Mouse (Mus musculus) forebrain, embryonic 12.5 days (tissue): ENCODE data around the gene 1700125H20Rik. TPM values are rescaled to one million over a fixed set of nuclear protein-coding genes. Genes with fewer than 3 reads are reported as not detected.
A peak's percentile ranks its signal among the peaks of the same experiment; 100 is the strongest.

Experiments
- ATAC-seq: fragments of 200-750 bp; cut with Nextera tagmentation; 2 replicates; pipeline ENCODE4 v1.8.0; 2017; ENCODE audit warnings: moderate TSS enrichment; ENCODE audit not compliant: low FRiP score
- H3K27ac ChIP-seq: fragments of 300-500 bp; sonication (generic); 2 replicates; pipeline ENCODE4 v1.5.1; 2016; ENCODE audit warnings: mild to moderate bottlenecking
- H3K27me3 ChIP-seq: fragments of 300-500 bp; sonication (generic); 2 replicates; pipeline ENCODE4 v1.6.1; 2016; ENCODE audit warnings: mild to moderate bottlenecking
- H3K36me3 ChIP-seq: fragments of 300-500 bp; sonication (generic); replicated peaks from 2 replicates; pipeline ENCODE4 v1.6.1; 2016; ENCODE audit warnings: mild to moderate bottlenecking
- H3K4me1 ChIP-seq: fragments of 300-500 bp; sonication (generic); 2 replicates; pipeline ENCODE4 v1.6.1; 2016
- H3K4me2 ChIP-seq: fragments of 300-500 bp; sonication (generic); 2 replicates; pipeline ENCODE4 v1.6.1; 2016; ENCODE audit warnings: mild to moderate bottlenecking, moderate library complexity
- H3K4me3 ChIP-seq: fragments of 300-500 bp; sonication (generic); replicated peaks from 2 replicates; pipeline ENCODE4 v1.5.1; 2016; ENCODE audit warnings: mild to moderate bottlenecking
- H3K9ac ChIP-seq: fragments of 300-500 bp; sonication (generic); 2 replicates; pipeline ENCODE4 v1.6.1; 2016; ENCODE audit warnings: mild to moderate bottlenecking
- H3K9me3 ChIP-seq: fragments of 300-500 bp; sonication (generic); 2 replicates; pipeline ENCODE4 v1.6.1; 2016
- WGBS: fragments of 180-500 bp; shearing (Covaris S2); methylation state at CpG from one replicate; pipeline ENCODE4 v1.1.7; 2016; 5-methylcytosine and 5-hydroxymethylcytosine counted together
- polyA plus RNA-seq: library from polyadenylated mRNA; unstranded; fragments of >200 nt; fragmentation: Nextera tagmentation; extraction: Ambion mirVana; gene quantifications from 2 replicates; pipeline ENCODE4 v1.2.1, GENCODE M21; 2016

Gene 1700125H20Rik
- polyA plus RNA-seq, result 0.40 and 0.51 TPM in 2 replicates

GRCm38 (mm10) chr11:85170058-85170740 lies at the start of gene 1700125H20Rik:
TSS of gene 1700125H20Rik (plus strand) at chr11:85170404.
- WGBS, result 13% methylated on average over 21 of the region's 21 CpGs
- ATAC-seq, result peak; percentile 92
- Histone ChIP-seq H3K4me1 (peaks cover 10% of the 10 kb centered on the region), H3K27ac (no peak within 1 kb of the TSS), H3K27me3 (peaks cover 6% of the 10 kb centered on the region; the same call in 1 of the 2 replicates), H3K9me3 (no peaks in the 10 kb centered on the region), H3K9ac (peak within 1 kb of the TSS; percentile 59), H3K4me2 (peak within 1 kb of the TSS; percentile 56), H3K4me3 (peak within 1 kb of the TSS; percentile 30), H3K36me3 (no peaks in the 10 kb centered on the region)

GRCm38 (mm10) chr11:85122073-85122472 lies 48.1 kb upstream of the 1700125H20Rik start:
- no peaks in the 10 kb centered on the region for H3K27me3 ChIP-seq
- H3K9me3 ChIP-seq, result no peaks in the 10 kb centered on the region
- no peak overlapping the region for H3K9ac ChIP-seq
- ATAC-seq, result no peak
- H3K4me2 ChIP-seq, result no peak overlapping the region
- H3K4me1 ChIP-seq, result no peaks in the 10 kb centered on the region
- H3K27ac ChIP-seq, result no peak overlapping the region
- no peaks in the 10 kb centered on the region for H3K36me3 ChIP-seq
- H3K4me3 ChIP-seq, result no peak overlapping the region
- 94% methylated on average over 1 of the region's 1 CpGs for WGBS

GRCm38 (mm10) chr11:85123267-85123992 lies 46.8 kb upstream of the 1700125H20Rik start:
- H3K9me3 ChIP-seq, result no peaks in the 10 kb centered on the region
- WGBS, result 93% methylated on average over 3 of the region's 3 CpGs
- H3K4me1 ChIP-seq, result no peaks in the 10 kb centered on the region
- H3K27me3 ChIP-seq, result no peaks in the 10 kb centered on the region
- no peaks in the 10 kb centered on the region for H3K36me3 ChIP-seq
- H3K4me2 ChIP-seq, result no peak overlapping the region
- ATAC-seq, result no peak
- H3K9ac ChIP-seq, result no peak overlapping the region
- no peak overlapping the region for H3K4me3 ChIP-seq
- no peak overlapping the region for H3K27ac ChIP-seq

- Histone ChIP-seq H3K4me1 (no peaks in the 10 kb centered on the region), H3K27ac (no peak overlapping the region), H3K27me3 (no peaks in the 10 kb centered on the region), H3K4me3 (no peak overlapping the region), H3K9ac (no peak overlapping the region), H3K36me3 (no peaks in the 10 kb centered on the region), H3K4me2 (no peak overlapping the region), H3K9me3 (no peaks in the 10 kb centered on the region)
- no peak for ATAC-seq
- WGBS, result 81% methylated on average over 2 of the region's 2 CpGs
Observed at GRCm38 (mm10) chr11:85126257-85127102, 43.7 kb upstream of the 1700125H20Rik start.

- no peaks in the 10 kb centered on the region for H3K4me1 ChIP-seq
- no peaks in the 10 kb centered on the region for H3K27me3 ChIP-seq
- no peak overlapping the region for H3K9ac ChIP-seq
- no peaks in the 10 kb centered on the region for H3K9me3 ChIP-seq
- whole genome bisulfite sequencing, result 97% methylated on average over 1 of the region's 1 CpGs
- no peak overlapping the region for H3K27ac ChIP-seq
- no peaks in the 10 kb centered on the region for H3K36me3 ChIP-seq
- no peak for ATAC-seq
- no peak overlapping the region for H3K4me3 ChIP-seq
- no peak overlapping the region for H3K4me2 ChIP-seq
Observed at GRCm38 (mm10) chr11:85128883-85129282, 41.3 kb upstream of the 1700125H20Rik start.

- Histone ChIP-seq H3K4me2 (no peak overlapping the region), H3K4me3 (no peak overlapping the region), H3K27me3 (no peaks in the 10 kb centered on the region), H3K9me3 (no peaks in the 10 kb centered on the region), H3K27ac (no peak overlapping the region), H3K4me1 (no peaks in the 10 kb centered on the region), H3K9ac (no peak overlapping the region), H3K36me3 (no peaks in the 10 kb centered on the region)
- no peak for ATAC-seq
- 83% methylated on average over 2 of the region's 2 CpGs for WGBS
Observed at GRCm38 (mm10) chr11:85131542-85131941, 38.7 kb upstream of the 1700125H20Rik start.

- Histone ChIP-seq H3K27me3 (no peaks in the 10 kb centered on the region), H3K36me3 (no peaks in the 10 kb centered on the region), H3K4me1 (peaks cover 14% of the 10 kb centered on the region), H3K4me2 (peak overlapping the region; percentile 76), H3K27ac (peak overlapping the region; percentile 77), H3K4me3 (peak overlapping the region; percentile 79), H3K9me3 (no peaks in the 10 kb centered on the region), H3K9ac (peak overlapping the region; percentile 91)
- 2% methylated on average over 17 of the region's 17 CpGs for WGBS
- no peak for ATAC-seq
Observed at GRCm38 (mm10) chr11:85138776-85139474, 31.3 kb upstream of the 1700125H20Rik start.

- H3K36me3 ChIP-seq, result no peaks in the 10 kb centered on the region
- peak within 1 kb of the TSS; percentile 79 for H3K4me3 ChIP-seq
- H3K9me3 ChIP-seq, result no peaks in the 10 kb centered on the region
- no peaks in the 10 kb centered on the region for H3K27me3 ChIP-seq
- H3K9ac ChIP-seq, result peak within 1 kb of the TSS; percentile 91
- peak; percentile 98 for ATAC-seq
- under 1% methylated on average over 82 of the region's 94 CpGs for WGBS
- peak within 1 kb of the TSS; percentile 77 for H3K27ac ChIP-seq
- peaks cover 14% of the 10 kb centered on the region for H3K4me1 ChIP-seq
- peak within 1 kb of the TSS; percentile 76 for H3K4me2 ChIP-seq
Observed at GRCm38 (mm10) chr11:85139581-85140540, 30.3 kb upstream of the 1700125H20Rik start, which contains the start of gene Usp32. TSS of gene Usp32 (minus strand) at chr11:85140161.

GRCm38 (mm10) chr11:85152256-85152930 lies 17.8 kb upstream of the 1700125H20Rik start:
- Histone ChIP-seq H3K9ac (no peak overlapping the region), H3K9me3 (no peaks in the 10 kb centered on the region), H3K4me3 (no peak overlapping the region), H3K36me3 (no peaks in the 10 kb centered on the region), H3K4me1 (no peaks in the 10 kb centered on the region), H3K27ac (no peak overlapping the region), H3K27me3 (no peaks in the 10 kb centered on the region), H3K4me2 (no peak overlapping the region)
- no peak for ATAC-seq
- 91% methylated on average over 2 of the region's 2 CpGs for WGBS

- Histone ChIP-seq H3K27ac (no peak overlapping the region), H3K4me3 (no peak overlapping the region), H3K4me2 (no peak overlapping the region), H3K4me1 (no peaks in the 10 kb centered on the region), H3K9ac (no peak overlapping the region), H3K9me3 (no peaks in the 10 kb centered on the region), H3K36me3 (no peaks in the 10 kb centered on the region), H3K27me3 (no peaks in the 10 kb centered on the region)
- 76% methylated on average over 2 of the region's 2 CpGs for WGBS
- ATAC-seq, result no peak
Observed at GRCm38 (mm10) chr11:85157301-85157700, 12.9 kb upstream of the 1700125H20Rik start.
